19 mouse cellular contexts compared by ENCODE assay signal in genomic region chr13:63106574-63106973, GRCm38 (mm10).
"Had no signal": no experiment of that assay in that cellular context is flagged by ENCODE, and none has a peak within 500 bp of the region (broad histone marks: within the 10 kb centered on the region; RNA-seq: fewer than 3 reads in every experiment).

No protein-coding gene starts in this region.

- H3K27ac ChIP-seq: limb, embryonic 12.5 days; limb, embryonic 15.5 days; liver, embryonic 14.5 days; lung, embryonic 15.5 days; midbrain, embryonic 12.5 days; midbrain, embryonic 15.5 days; neural tube, embryonic 13.5 days had no signal

- H3K4me3 ChIP-seq: limb, embryonic 12.5 days; limb, embryonic 15.5 days; lung, embryonic 15.5 days; midbrain, embryonic 12.5 days; midbrain, embryonic 15.5 days; neural tube, embryonic 13.5 days had no signal

- H3K9me3 ChIP-seq: limb, embryonic 12.5 days; limb, embryonic 15.5 days; lung, embryonic 15.5 days; midbrain, embryonic 15.5 days; neural tube, embryonic 13.5 days had no signal

- H3K4me1 ChIP-seq: midbrain, embryonic 12.5 days; midbrain, embryonic 15.5 days; neural tube, embryonic 13.5 days had no signal

- H3K9ac ChIP-seq: limb, embryonic 12.5 days; limb, embryonic 15.5 days; liver, embryonic 14.5 days; liver, postnatal 0 days; lung, embryonic 15.5 days; midbrain, embryonic 12.5 days; midbrain, embryonic 15.5 days; neural tube, embryonic 13.5 days had no signal

- ATAC-seq: liver, postnatal 0 days; midbrain, embryonic 15.5 days had no signal

- H3K4me2 ChIP-seq: limb, embryonic 12.5 days; limb, embryonic 15.5 days; liver, embryonic 11.5 days; lung, embryonic 15.5 days; midbrain, embryonic 12.5 days; midbrain, embryonic 15.5 days; neural tube, embryonic 13.5 days had no signal

- H3K27me3 ChIP-seq: limb, embryonic 12.5 days; limb, embryonic 15.5 days; lung, embryonic 15.5 days; midbrain, embryonic 12.5 days; midbrain, embryonic 15.5 days; neural tube, embryonic 13.5 days had no signal

- H3K36me3 ChIP-seq: limb, embryonic 12.5 days; limb, embryonic 15.5 days; lung, embryonic 15.5 days; midbrain, embryonic 12.5 days; midbrain, embryonic 15.5 days; neural tube, embryonic 13.5 days had no signal

- DNase-seq: kidney, postnatal 14 days; kidney, postnatal 4 days; left cerebral cortex, postnatal 4 days; liver, postnatal 0 days; lung, postnatal 10 days; lung, postnatal 4 days; retina, postnatal 1 day; right cerebral cortex, postnatal 25 days; spleen, adult 18-20 months; thymus, adult 18-20 months; thymus, postnatal 36 days had no signal
